Comparison of ENCODE assay signal across 14 mouse cellular contexts in genomic region chr3:65842515-65843184, GRCm38 (mm10).
"Had no signal": no experiment of that assay in that cellular context is flagged by ENCODE, and none has a peak within 500 bp of the region (broad histone marks: within the 10 kb centered on the region; RNA-seq: fewer than 3 reads in every experiment).

No protein-coding gene starts in this region.

- H3K36me3 ChIP-seq: kidney, embryonic 15.5 days; limb, embryonic 13.5 days; neural tube, embryonic 12.5 days; stomach, embryonic 15.5 days had no signal

- H3K4me1 ChIP-seq: kidney, embryonic 15.5 days; neural tube, embryonic 12.5 days; stomach, embryonic 15.5 days had no signal

- H3K27me3 ChIP-seq: kidney, embryonic 15.5 days; limb, embryonic 13.5 days; neural tube, embryonic 12.5 days; stomach, embryonic 15.5 days had no signal

- H3K9me3 ChIP-seq: kidney, embryonic 15.5 days; limb, embryonic 13.5 days; neural tube, embryonic 12.5 days; stomach, embryonic 15.5 days had no signal

- H3K4me2 ChIP-seq: kidney, embryonic 15.5 days; limb, embryonic 13.5 days; neural tube, embryonic 12.5 days; stomach, embryonic 15.5 days had no signal

- DNase-seq: kidney, adult 2 months; kidney, postnatal 14 days; left cerebral cortex, postnatal 4 days; lung, adult 2 months; lung, postnatal 36 days; right cerebral cortex, postnatal 14 days; thymus, postnatal 4 days had no signal

- ATAC-seq: lung, postnatal 0 days; midbrain, embryonic 16.5 days had no signal

- H3K4me3 ChIP-seq: kidney, embryonic 15.5 days; limb, embryonic 13.5 days; neural tube, embryonic 12.5 days; stomach, embryonic 15.5 days had no signal

- H3K9ac ChIP-seq: kidney, embryonic 15.5 days; limb, embryonic 13.5 days; liver, embryonic 14.5 days; neural tube, embryonic 12.5 days; stomach, embryonic 15.5 days had no signal

- H3K27ac ChIP-seq: kidney, embryonic 15.5 days; limb, embryonic 13.5 days; liver, embryonic 14.5 days; neural tube, embryonic 12.5 days; stomach, embryonic 15.5 days had no signal
